Mouse (Mus musculus) common myeloid progenitor, adult 5-6 weeks (primary cell): ENCODE data around the gene Pde4d. TPM values are rescaled to one million over a fixed set of nuclear protein-coding genes. Genes with fewer than 3 reads are reported as not detected.
A peak's percentile ranks its signal among the peaks of the same experiment; 100 is the strongest.

ENCODE experiments used
- ATAC-seq: replicated peaks from 2 replicates; pipeline ENCODE4 v1.8.0; 2016; ENCODE audit warnings: low read depth, mild to moderate bottlenecking, moderate TSS enrichment, inconsistent platforms; ENCODE audit not compliant: poor library complexity, severe bottlenecking
- total RNA-seq: library from RNA; stranded (forward); fragments of 200-1000, 187-1606 nt; gene quantifications from 2 replicates; pipeline ENCODE4 v1.2.3, GENCODE M21; 2017

The Pde4d gene
- total RNA-seq, 1 experiment from 2014 or later, result 35.8 TPM

- no peak for ATAC-seq
These were observed 811.2 kb downstream of the Pde4d start for GRCm38 (mm10) chr13:109260796-109261516.

- peak; percentile 67 for ATAC-seq
These were observed 812.0 kb downstream of the Pde4d start for GRCm38 (mm10) chr13:109261642-109262220.

GRCm38 (mm10) chr13:109262501-109262900, 812.8 kb downstream of the Pde4d start:
- no peak for ATAC-seq

GRCm38 (mm10) chr13:109263833-109264232, 814.1 kb downstream of the Pde4d start:
- peak; percentile 81 for ATAC-seq

- ATAC-seq, result no peak
These were observed 818.5 kb downstream of the Pde4d start for GRCm38 (mm10) chr13:109268253-109268652.

- no peak for ATAC-seq
These were observed 819.0 kb downstream of the Pde4d start for GRCm38 (mm10) chr13:109268659-109269322.

GRCm38 (mm10) chr13:109274869-109275268, 825.1 kb downstream of the Pde4d start:
- no peak for ATAC-seq

- peak; percentile 47 for ATAC-seq
These were observed 828.0 kb downstream of the Pde4d start for GRCm38 (mm10) chr13:109277792-109278191.

GRCm38 (mm10) chr13:109278504-109278912, 828.8 kb downstream of the Pde4d start:
- ATAC-seq, result no peak

GRCm38 (mm10) chr13:109279211-109279610, 829.5 kb downstream of the Pde4d start:
- ATAC-seq, result no peak

GRCm38 (mm10) chr13:109280433-109280832, 830.7 kb downstream of the Pde4d start:
- no peak for ATAC-seq

GRCm38 (mm10) chr13:109287465-109287864, 837.7 kb downstream of the Pde4d start:
- ATAC-seq, result peak; percentile 96

- no peak for ATAC-seq
These were observed 841.2 kb downstream of the Pde4d start for GRCm38 (mm10) chr13:109290922-109291321.

- ATAC-seq, result no peak
These were observed 843.3 kb downstream of the Pde4d start for GRCm38 (mm10) chr13:109293011-109293410.

GRCm38 (mm10) chr13:109296347-109297037, 846.7 kb downstream of the Pde4d start:
- ATAC-seq, result no peak

- ATAC-seq, result peak; percentile 96
These were observed 849.1 kb downstream of the Pde4d start for GRCm38 (mm10) chr13:109298852-109299251.

- no peak for ATAC-seq
These were observed 849.9 kb downstream of the Pde4d start for GRCm38 (mm10) chr13:109299511-109300250.

GRCm38 (mm10) chr13:109312542-109312941, 862.8 kb downstream of the Pde4d start:
- no peak for ATAC-seq

GRCm38 (mm10) chr13:109315608-109316007, 865.9 kb downstream of the Pde4d start:
- no peak for ATAC-seq

GRCm38 (mm10) chr13:109317644-109318043, 867.9 kb downstream of the Pde4d start:
- no peak for ATAC-seq
